Mouse (Mus musculus) testis, adult 2 months (tissue): ENCODE data around the gene Tenm4.

Source experiments
- CTCF ChIP-seq: fragments of 200-500 bp; IDR thresholded peaks from 2 replicates; pipeline ENCODE4 v1.5.1; 2012; ENCODE audit warnings: low read depth, mild to moderate bottlenecking, inconsistent platforms, low read length, moderate library complexity; ENCODE audit not compliant: control insufficient read depth, insufficient read depth, insufficient replicate concordance
- POLR2A ChIP-seq: fragments of 200-500 bp; IDR thresholded peaks from 2 replicates; pipeline ENCODE4 v1.6.1; 2012; ENCODE audit warnings: low read depth, mild to moderate bottlenecking, inconsistent platforms, low read length, moderate library complexity; ENCODE audit not compliant: control insufficient read depth

DNA sequence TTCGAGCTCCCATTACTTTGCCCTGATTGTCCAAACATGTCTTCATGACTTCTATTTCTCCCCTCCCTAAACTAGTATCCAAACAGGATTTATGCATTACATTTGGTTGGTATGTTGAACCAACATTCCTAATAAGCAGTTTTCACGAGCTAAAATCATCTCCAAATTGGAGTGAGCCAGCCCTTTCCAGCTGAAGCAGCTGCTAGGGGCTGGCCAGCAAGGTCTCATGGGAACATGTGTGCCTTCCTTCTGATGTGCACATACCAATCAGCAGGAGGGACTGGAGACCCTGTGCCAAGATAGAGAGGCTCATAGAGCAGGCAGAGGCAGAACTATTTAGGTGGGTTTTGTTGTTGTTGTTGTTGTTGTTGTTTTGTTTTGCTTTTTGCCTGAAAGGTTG lies 69.6 kb downstream of the Tenm4 start:
- TF ChIP-seq CTCF (no peak), POLR2A (no peak)
